Mouse (Mus musculus) midbrain, embryonic 11.5 days (tissue): ENCODE measurements around the gene Efna4. TPM values are rescaled to one million over a fixed set of nuclear protein-coding genes. Genes with fewer than 3 reads are reported as not detected.

Experiments used
- ATAC-seq: fragments of 200-750 bp; cut with Nextera tagmentation; 2 replicates; pipeline ENCODE4 v1.8.0; 2017; ENCODE audit warnings: moderate TSS enrichment, moderate library complexity; ENCODE audit not compliant: low FRiP score
- DNase-seq: peaks from one replicate; pipeline ENCODE4 v3.0.0; 2015; ENCODE audit warnings: low spot score; ENCODE audit errors: missing footprints
- H3K27ac ChIP-seq: fragments of 300-500 bp; sonication (generic); 2 replicates; pipeline ENCODE4 v1.5.1; 2014; ENCODE audit warnings: low read depth, low read length
- H3K27me3 ChIP-seq: fragments of 300-500 bp; sonication (generic); 2 replicates; pipeline ENCODE4 v1.6.1; 2014; ENCODE audit warnings: mild to moderate bottlenecking, low read length, moderate library complexity, mixed read lengths; ENCODE audit not compliant: control insufficient read depth, insufficient read depth
- H3K36me3 ChIP-seq: fragments of 300-500 bp; sonication (generic); 2 replicates; pipeline ENCODE4 v1.6.1; 2014; ENCODE audit warnings: mild to moderate bottlenecking, low read length, moderate library complexity, mixed read lengths; ENCODE audit not compliant: control insufficient read depth, insufficient read depth
- H3K4me1 ChIP-seq: fragments of 300-500 bp; sonication (generic); 2 replicates; pipeline ENCODE4 v1.6.1; 2014; ENCODE audit warnings: low read length; ENCODE audit not compliant: control insufficient read depth, insufficient read depth
- H3K4me2 ChIP-seq: fragments of 300-500 bp; sonication (generic); 2 replicates; pipeline ENCODE4 v1.6.1; 2014; ENCODE audit warnings: mild to moderate bottlenecking, moderate library complexity
- H3K4me3 ChIP-seq: fragments of 300-500 bp; sonication (generic); 2 replicates; pipeline ENCODE4 v1.5.1; 2014; ENCODE audit warnings: low read depth, low read length
- H3K9ac ChIP-seq: fragments of 300-500 bp; sonication (generic); 2 replicates; pipeline ENCODE4 v1.6.1; 2014; ENCODE audit warnings: low read length
- H3K9me3 ChIP-seq: fragments of 300-500 bp; sonication (generic); 2 replicates; pipeline ENCODE4 v1.6.1; 2016; ENCODE audit warnings: low read length; ENCODE audit not compliant: control insufficient read depth
- WGBS: fragments of 180-500 bp; shearing (Covaris S2); extraction: QIAGEN DNeasy Blood & Tissue Kit; methylation state at CpG from one replicate; pipeline ENCODE4 v1.1.7; 2014; 5-methylcytosine and 5-hydroxymethylcytosine counted together
- polyA plus RNA-seq: library from polyadenylated mRNA; unstranded; fragments of >200 nt; fragmentation: Nextera tagmentation; extraction: Ambion mirVana; gene quantifications from 2 replicates; pipeline ENCODE4 v1.2.1, GENCODE M21; 2014

Efna4 gene
- polyA plus RNA-seq = 15.3 and 17.5 TPM in 2 replicates

- Histone ChIP-seq H3K9me3 (no peaks in the 10 kb centered on the region), H3K4me3 (peak within 1 kb of the TSS; percentile 68), H3K9ac (peak within 1 kb of the TSS; percentile 90), H3K36me3 (no peaks in the 10 kb centered on the region), H3K4me1 (peaks cover 28% of the 10 kb centered on the region), H3K27ac (peak within 1 kb of the TSS; percentile 60; the same call in 1 of the 2 replicates), H3K27me3 (peaks cover 5% of the 10 kb centered on the region; the same call in 1 of the 2 replicates), H3K4me2 (peak within 1 kb of the TSS; percentile 55)
- DNase-seq = peak; percentile 97
- WGBS = under 1% methylated on average over 44 of the region's 44 CpGs
- ATAC-seq = peak; percentile 79
Observed at GRCm38 (mm10) chr3:89337721-89338578, at the start of gene Efna4. Efna4 (minus strand) TSS chr3:89338028.

DNA sequence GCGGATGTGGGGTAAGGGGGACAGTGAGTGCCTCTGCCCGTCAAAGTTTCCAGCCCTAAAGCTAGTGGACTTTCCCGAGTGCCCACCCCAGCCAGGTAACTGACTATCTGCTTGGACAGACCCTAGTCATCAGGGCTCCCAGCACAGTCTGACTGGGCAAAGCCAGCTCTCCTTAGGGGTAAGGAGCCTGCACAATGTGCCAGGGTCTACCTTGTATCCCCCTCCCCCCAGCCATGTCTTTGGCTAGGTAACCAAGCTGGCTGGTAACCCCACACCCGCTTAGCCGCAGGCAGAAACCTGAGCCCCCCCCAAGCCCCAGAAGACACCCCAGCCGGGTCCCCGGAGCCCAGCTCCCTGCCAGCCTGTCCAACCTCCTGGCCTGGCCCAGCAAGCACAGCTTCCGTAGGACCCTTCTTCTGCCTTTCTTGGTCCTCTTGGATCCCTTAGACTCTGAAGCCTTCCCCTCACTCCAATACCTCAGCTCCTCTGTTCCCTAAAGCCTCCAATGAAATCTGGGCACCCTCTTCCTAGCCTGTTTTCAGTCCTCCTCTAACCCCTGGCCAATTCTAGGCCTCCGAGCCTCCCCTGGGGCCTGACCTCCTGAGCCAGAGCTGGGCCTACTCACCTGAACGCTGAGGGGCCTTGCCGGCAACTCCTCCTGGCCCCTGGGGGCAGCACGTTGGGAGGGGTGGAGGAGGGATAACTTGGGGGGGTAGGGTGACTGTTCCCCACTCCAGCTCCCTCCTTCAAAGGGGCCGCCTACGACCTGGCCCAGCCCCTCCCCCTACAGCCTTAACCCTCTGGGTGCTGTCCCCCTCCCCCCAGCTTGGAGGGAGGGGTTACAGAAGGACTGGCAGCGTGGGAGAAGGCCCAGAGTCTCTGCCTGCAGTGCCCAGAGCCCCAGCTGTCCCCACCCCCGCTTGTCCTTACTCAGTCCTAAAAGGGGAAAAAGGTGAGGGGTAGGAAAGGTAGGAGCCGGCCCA is 48.9 kb upstream of the Efna4 start:
- Histone ChIP-seq H3K27me3 (peaks cover 6% of the 10 kb centered on the region), H3K4me3 (no peak overlapping the region), H3K4me1 (peaks cover 20% of the 10 kb centered on the region), H3K27ac (no peak overlapping the region), H3K36me3 (no peaks in the 10 kb centered on the region), H3K4me2 (no peak overlapping the region), H3K9me3 (no peaks in the 10 kb centered on the region), H3K9ac (no peak overlapping the region)
- no peak for ATAC-seq
- no peak for DNase-seq
- 53% methylated on average over 17 of the region's 17 CpGs for WGBS

GRCm38 (mm10) chr3:89385451-89385850 is 47.6 kb upstream of the Efna4 start:
- DNase-seq = no peak
- 41% methylated on average over 11 of the region's 11 CpGs for WGBS
- peaks cover 10% of the 10 kb centered on the region for H3K4me1 ChIP-seq

GRCm38 (mm10) chr3:89384331-89385076 is 46.7 kb upstream of the Efna4 start:
- Histone ChIP-seq H3K4me1 (peaks cover 10% of the 10 kb centered on the region), H3K27me3 (no peaks in the 10 kb centered on the region), H3K27ac (no peak overlapping the region), H3K9me3 (no peaks in the 10 kb centered on the region), H3K4me3 (no peak overlapping the region), H3K36me3 (no peaks in the 10 kb centered on the region), H3K4me2 (no peak overlapping the region), H3K9ac (no peak overlapping the region)
- peak; percentile 47; the same call in 1 of the 2 replicates for ATAC-seq
- WGBS = 47% methylated on average over 12 of the region's 12 CpGs
- no peak for DNase-seq

More at GRCm38 (mm10) chr3:89385451-89385850, 47.6 kb upstream of the Efna4 start:
- no peaks in the 10 kb centered on the region for H3K36me3 ChIP-seq
- no peak overlapping the region for H3K9ac ChIP-seq
- H3K4me2 ChIP-seq = no peak overlapping the region
- no peaks in the 10 kb centered on the region for H3K9me3 ChIP-seq
- H3K4me3 ChIP-seq = no peak overlapping the region
- no peak for ATAC-seq
- no peaks in the 10 kb centered on the region; the same call in 1 of the 2 replicates for H3K27me3 ChIP-seq
- no peak overlapping the region for H3K27ac ChIP-seq

GRCm38 (mm10) chr3:89383651-89384255 is 45.9 kb upstream of the Efna4 start:
- 86% methylated on average over 5 of the region's 5 CpGs for WGBS
- DNase-seq (no peak), ATAC-seq (no peak)
- H3K9ac ChIP-seq = no peak overlapping the region
- no peaks in the 10 kb centered on the region for H3K27me3 ChIP-seq
- H3K4me1 ChIP-seq = peaks cover 14% of the 10 kb centered on the region
- H3K9me3 ChIP-seq = no peaks in the 10 kb centered on the region
- H3K36me3 ChIP-seq = no peaks in the 10 kb centered on the region
- no peak overlapping the region for H3K4me2 ChIP-seq
- no peak overlapping the region for H3K4me3 ChIP-seq
- H3K27ac ChIP-seq = no peak overlapping the region

DNA sequence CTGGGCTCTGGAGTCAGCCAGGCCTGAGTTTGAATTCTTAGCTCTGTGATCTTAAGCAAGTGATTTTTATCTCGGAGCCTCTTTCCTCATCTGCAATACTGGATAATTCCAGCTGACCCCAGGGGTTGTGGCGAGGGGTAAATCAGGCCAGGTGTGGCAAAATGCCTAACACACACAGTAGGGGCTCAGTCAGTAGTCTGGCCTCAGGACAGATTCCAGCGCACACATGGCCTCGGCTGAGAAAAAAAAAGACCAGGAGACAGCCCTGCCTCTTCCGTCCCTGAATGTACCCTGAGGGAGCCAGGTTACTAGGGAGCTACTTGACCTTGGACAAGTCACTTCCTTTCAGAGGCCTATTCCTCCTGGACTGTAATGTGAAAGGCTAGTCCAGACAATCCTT is 45.1 kb upstream of the Efna4 start:
- ATAC-seq (no peak), DNase-seq (no peak)
- Histone ChIP-seq H3K4me3 (no peak overlapping the region), H3K27me3 (no peaks in the 10 kb centered on the region), H3K36me3 (no peaks in the 10 kb centered on the region), H3K9me3 (no peaks in the 10 kb centered on the region), H3K27ac (no peak overlapping the region), H3K4me1 (peaks cover 20% of the 10 kb centered on the region), H3K4me2 (no peak overlapping the region), H3K9ac (no peak overlapping the region)
- WGBS = 86% methylated on average over 5 of the region's 5 CpGs

DNA sequence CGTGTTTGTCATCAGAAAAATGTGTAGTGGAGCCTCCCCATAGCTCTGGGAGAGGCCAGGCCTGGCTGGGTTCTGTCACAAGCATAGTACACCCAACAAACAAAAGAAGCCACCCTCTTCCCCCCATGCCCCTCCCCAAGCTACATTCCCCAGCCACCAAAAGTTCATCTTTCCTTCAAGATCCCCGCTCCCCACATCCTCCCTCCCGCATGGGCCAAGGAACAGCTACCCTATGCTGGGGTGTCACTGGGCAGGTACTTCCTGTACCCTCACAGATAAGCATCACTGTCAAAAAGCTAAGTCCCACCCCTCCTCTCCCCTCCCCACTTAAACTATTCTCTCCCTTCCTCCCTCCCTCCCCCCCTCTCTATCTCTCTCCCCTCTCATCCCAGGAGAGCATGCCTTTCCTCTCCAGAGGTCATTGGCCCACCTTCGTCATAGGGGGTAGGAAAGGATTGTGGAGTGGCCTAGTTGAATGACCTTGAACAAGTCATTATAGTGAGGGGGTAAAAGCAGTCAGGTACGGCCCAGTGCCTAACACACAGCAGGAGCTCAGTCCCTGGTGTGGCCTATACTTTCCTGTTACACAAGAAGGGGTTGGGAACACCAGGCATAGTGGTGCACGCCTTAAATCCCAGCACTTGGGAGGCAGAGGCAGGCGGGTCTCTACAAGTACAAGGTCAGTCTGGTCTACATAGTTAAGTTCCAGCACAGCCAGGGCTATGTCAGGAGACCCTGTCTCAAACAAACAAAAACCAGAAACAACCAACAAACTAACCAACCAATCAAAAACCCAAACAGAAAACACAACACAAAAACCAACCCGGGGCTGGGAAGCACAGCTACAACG is 44.4 kb upstream of the Efna4 start:
- DNase-seq (no peak), ATAC-seq (no peak)
- no peaks in the 10 kb centered on the region for H3K9me3 ChIP-seq
- no peaks in the 10 kb centered on the region for H3K27me3 ChIP-seq
- 90% methylated on average over 9 of the region's 9 CpGs for WGBS
- H3K36me3 ChIP-seq = no peaks in the 10 kb centered on the region
- H3K4me1 ChIP-seq = peaks cover 21% of the 10 kb centered on the region
- H3K4me2 ChIP-seq = no peak overlapping the region
- no peak overlapping the region for H3K9ac ChIP-seq
- H3K4me3 ChIP-seq = no peak overlapping the region
- no peak overlapping the region for H3K27ac ChIP-seq
